Mouse (Mus musculus) embryo, embryonic 9.5 days (tissue): ENCODE results near the gene Naa50.

ENCODE experiments used
- DNase-seq: peaks from one replicate; pipeline ENCODE4 v3.0.0-alpha.2; 2017; ENCODE audit errors: extremely low spot score

The Naa50 gene

GRCm38 (mm10) chr16:44140186-44140787 lies 657 bp downstream of the Naa50 start:
- DNase-seq, result peak; percentile 77

GRCm38 (mm10) chr16:44141483-44141882 lies 1.9 kb downstream of the Naa50 start:
- DNase-seq, result no peak

GRCm38 (mm10) chr16:44149002-44149767 lies 9.6 kb downstream of the Naa50 start:
- DNase-seq, result no peak

- DNase-seq, result no peak
These were observed 14.9 kb downstream of the Naa50 start for GRCm38 (mm10) chr16:44154497-44155057.

GRCm38 (mm10) chr16:44159325-44159724 lies 19.7 kb downstream of the Naa50 start:
- DNase-seq, result no peak

GRCm38 (mm10) chr16:44163831-44164230 lies 24.2 kb downstream of the Naa50 start:
- no peak for DNase-seq

- no peak for DNase-seq
These were observed 25.6 kb downstream of the Naa50 start for GRCm38 (mm10) chr16:44165182-44165581.

- no peak for DNase-seq
These were observed 29.4 kb downstream of the Naa50 start for GRCm38 (mm10) chr16:44168990-44169389.

GRCm38 (mm10) chr16:44172297-44173154 lies 32.9 kb downstream of the Naa50 start:
- peak; percentile 98 for DNase-seq

- no peak for DNase-seq
These were observed 33.7 kb downstream of the Naa50 start, which contains the start of gene Usf3 for GRCm38 (mm10) chr16:44173155-44173941. TSS of gene Usf3 (plus strand) at chr16:44173246.

GRCm38 (mm10) chr16:44173966-44174530 lies 34.4 kb downstream of the Naa50 start:
- peak; percentile 6 for DNase-seq

GRCm38 (mm10) chr16:44175001-44175400 lies 35.4 kb downstream of the Naa50 start:
- no peak for DNase-seq

GRCm38 (mm10) chr16:44176511-44176910 lies 36.9 kb downstream of the Naa50 start:
- no peak for DNase-seq

GRCm38 (mm10) chr16:44178555-44178954 lies 38.9 kb downstream of the Naa50 start:
- DNase-seq, result no peak

GRCm38 (mm10) chr16:44182597-44182996 lies 43.0 kb downstream of the Naa50 start:
- no peak for DNase-seq

GRCm38 (mm10) chr16:44184769-44185168 lies 45.1 kb downstream of the Naa50 start:
- no peak for DNase-seq

GRCm38 (mm10) chr16:44187172-44187571 lies 47.5 kb downstream of the Naa50 start:
- no peak for DNase-seq

GRCm38 (mm10) chr16:44188766-44189165 lies 49.1 kb downstream of the Naa50 start:
- no peak for DNase-seq

- no peak for DNase-seq
These were observed 50.4 kb downstream of the Naa50 start for GRCm38 (mm10) chr16:44190032-44190431.

GRCm38 (mm10) chr16:44190968-44191367 lies 51.3 kb downstream of the Naa50 start:
- no peak for DNase-seq
